Mouse (Mus musculus) layer of hippocampus, adult 11-12 months (tissue): ENCODE measurements around the gene Cd163.

Experiments
- DNase-seq: peaks from one replicate; pipeline ENCODE4 v3.0.0; 2022; ENCODE audit warnings: low spot score

The Cd163 gene

DNA sequence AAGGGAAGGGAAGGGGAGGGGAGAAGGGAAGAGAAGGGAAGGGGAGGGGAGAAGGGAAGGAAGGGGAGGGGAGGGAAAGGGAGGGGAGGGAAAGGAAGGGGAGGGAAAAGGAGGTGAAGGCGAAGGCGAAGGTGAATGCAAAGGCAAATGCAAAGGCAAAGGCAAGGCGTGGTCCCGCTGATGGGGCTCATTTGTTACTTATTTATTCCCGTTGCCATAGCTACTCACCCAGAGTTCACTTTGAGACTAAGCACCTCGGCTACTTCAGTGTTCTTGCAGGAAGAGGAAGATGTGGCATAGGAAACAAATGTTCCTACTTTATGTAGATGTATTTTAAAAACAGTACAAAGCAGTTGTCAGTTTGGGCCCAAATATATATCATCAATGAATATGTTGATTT is 56.1 kb downstream of the Cd163 start:
- DNase-seq = no peak

GRCm38 (mm10) chr6:124364328-124364727 is 59.9 kb downstream of the Cd163 start:
- DNase-seq = no peak

DNA sequence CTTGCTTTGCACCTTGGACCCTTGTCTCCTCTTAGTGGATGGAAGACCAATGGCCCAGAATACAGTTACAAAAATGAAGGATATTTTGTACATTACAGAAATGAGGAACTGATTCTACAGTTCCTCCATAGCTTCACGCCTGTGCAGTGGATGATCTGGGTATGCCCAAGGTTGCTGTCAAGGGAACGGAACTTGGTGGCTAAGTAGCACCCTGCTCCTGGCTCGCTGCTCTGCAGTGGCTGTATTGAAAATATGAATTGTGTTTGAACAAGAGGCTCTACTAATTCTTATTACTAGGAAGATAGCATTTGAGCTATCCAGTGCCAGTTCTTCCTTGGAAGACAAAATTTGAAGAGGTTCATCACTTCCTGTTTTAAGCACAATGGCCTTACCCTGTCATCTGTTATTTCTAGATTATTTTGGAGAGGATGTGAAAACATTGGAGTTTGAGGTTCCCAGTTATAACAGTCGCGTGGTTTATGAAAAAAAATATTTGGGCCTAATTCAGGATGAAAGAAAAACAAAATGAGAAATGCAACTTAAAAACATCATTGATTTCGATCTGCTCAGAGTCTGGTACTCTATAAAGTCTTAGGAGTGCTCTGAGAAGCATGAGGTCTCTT is 69.2 kb downstream of the Cd163 start:
- DNase-seq = no peak

GRCm38 (mm10) chr6:124374683-124375082 is 70.2 kb downstream of the Cd163 start:
- DNase-seq = no peak

DNA sequence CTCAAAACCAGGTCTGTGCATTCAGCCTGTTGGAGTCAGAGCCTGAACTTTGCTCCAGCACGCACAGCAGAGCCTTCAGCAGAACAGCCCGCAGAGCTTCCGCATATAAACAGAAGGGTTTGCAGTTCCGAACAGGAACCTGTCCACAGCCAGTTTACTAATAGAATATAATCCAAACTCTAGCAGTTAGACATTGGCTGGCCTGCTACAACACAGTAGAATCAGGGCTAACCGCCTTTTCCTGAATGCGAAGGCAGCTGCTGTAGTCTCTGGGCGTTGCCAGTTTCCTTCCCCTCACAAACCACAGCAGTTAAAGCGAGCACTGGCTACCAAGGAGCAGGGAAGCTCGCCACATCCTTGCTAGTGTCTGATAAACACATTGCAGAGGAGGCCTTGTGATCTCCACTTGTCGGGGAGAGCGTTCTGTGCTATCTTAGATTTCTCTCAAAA is 71.0 kb downstream of the Cd163 start:
- DNase-seq = no peak

GRCm38 (mm10) chr6:124376311-124376710 is 71.9 kb downstream of the Cd163 start:
- no peak for DNase-seq

- DNase-seq = no peak
These were observed 73.2 kb downstream of the Cd163 start for GRCm38 (mm10) chr6:124377494-124378255.

GRCm38 (mm10) chr6:124379331-124379730 is 74.9 kb downstream of the Cd163 start:
- peak; percentile 67 for DNase-seq
